Mouse (Mus musculus): ENCODE measurements around the gene Tmem135. TPM values are rescaled to one million over a fixed set of nuclear protein-coding genes. Genes with fewer than 3 reads are reported as not detected.

Gene Tmem135
- polyA plus RNA-seq, 1 experiment from 2014 or later = 41.6 TPM

DNA sequence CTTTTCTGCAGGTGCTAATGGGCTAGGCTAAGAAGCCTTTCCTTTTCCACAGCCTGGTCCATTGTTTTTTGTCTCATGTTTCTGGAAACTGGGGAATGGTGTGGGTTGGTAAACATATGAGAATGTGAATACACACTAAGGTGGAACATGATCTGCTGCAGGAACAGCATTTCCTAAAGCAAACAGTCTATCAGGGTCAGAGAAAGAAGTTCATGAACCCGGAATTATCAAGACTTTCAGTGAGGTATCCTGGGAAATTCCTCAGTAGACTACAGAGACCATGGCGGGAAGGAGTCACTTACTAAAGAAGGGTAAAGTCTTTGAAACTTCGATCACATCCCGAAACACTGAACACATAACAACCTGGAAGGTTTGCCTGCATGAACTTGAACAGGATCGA is 32.4 kb upstream of the Tmem135 start:
- Histone ChIP-seq H3K4me1 (replicated peaks; ENCODE audit: insufficient read depth, low read length) (peaks cover 9% of the 10 kb centered on the region; the same call in 1 of the 2 replicates), H3K27me3 (ENCODE audit: insufficient read depth, low read length) (no peaks in the 10 kb centered on the region), H3K4me2 (ENCODE audit: low read length) (no peak overlapping the region), H3K4me3 (replicated peaks; ENCODE audit: low read depth, low read length) (no peak overlapping the region), H3K27ac (no peak overlapping the region), H3K36me3 (ENCODE audit: insufficient read depth, low read length) (no peaks in the 10 kb centered on the region), H3K9me3 (replicated peaks; ENCODE audit: low read length) (no peaks in the 10 kb centered on the region), H3K9ac (ENCODE audit: low read depth, low read length) (no peak overlapping the region)
- ATAC-seq (replicated peaks; ENCODE audit: low FRiP score, low read depth) (no peak), DNase-seq (ENCODE audit: low spot score) (no peak)
- WGBS = 70% methylated on average over 5 of the region's 5 CpGs
- no peak for TF ChIP-seq CTCF (IDR thresholded peaks at IDR 0.05; ENCODE audit: low read depth)

DNA sequence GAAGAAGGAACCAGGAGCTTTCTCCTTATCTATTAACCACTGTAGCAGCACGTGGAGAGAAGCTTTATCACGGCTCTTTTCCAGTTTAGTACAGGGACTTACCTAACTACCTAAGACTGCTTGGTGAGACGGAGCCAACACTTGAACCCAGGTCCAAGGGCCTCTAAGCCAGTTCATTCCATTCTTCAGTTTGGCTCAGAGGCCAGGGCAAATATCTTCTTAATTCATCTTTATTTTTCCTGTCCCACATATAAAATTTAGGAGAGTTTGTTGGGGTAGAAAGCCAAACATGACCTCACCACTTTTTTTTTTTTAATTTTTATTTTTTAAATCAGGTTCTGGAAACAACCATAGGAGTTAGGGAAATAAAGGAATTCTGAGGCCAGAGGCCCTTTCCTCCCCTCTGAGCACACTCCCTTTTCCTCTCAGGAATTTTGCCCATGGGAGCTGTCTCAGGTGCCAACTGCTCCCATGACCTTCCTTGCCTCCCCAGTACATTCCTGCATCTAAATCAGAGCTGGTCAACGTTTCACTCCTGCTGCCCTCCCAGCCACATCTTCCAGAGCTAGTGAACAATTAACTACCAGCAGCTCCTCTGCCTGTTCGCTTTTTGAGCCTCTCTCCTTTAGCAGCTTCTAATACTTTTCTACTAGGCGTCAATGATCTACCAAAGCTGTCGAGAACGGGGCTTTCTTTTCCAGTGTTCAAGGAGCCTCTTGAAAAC is 30.0 kb upstream of the Tmem135 start:
- no peak overlapping the region for H3K4me3 ChIP-seq (replicated peaks; ENCODE audit: low read depth, low read length)
- H3K9ac ChIP-seq (ENCODE audit: low read depth, low read length) = no peak overlapping the region
- no peaks in the 10 kb centered on the region for H3K27me3 ChIP-seq (ENCODE audit: insufficient read depth, low read length)
- H3K36me3 ChIP-seq (ENCODE audit: insufficient read depth, low read length) = no peaks in the 10 kb centered on the region
- peaks cover 9% of the 10 kb centered on the region; the same call in 1 of the 2 replicates for H3K4me1 ChIP-seq (replicated peaks; ENCODE audit: insufficient read depth, low read length)
- WGBS = 28% methylated on average over 8 of the region's 8 CpGs
- no peak for TF ChIP-seq CTCF (IDR thresholded peaks at IDR 0.05; ENCODE audit: low read depth)
- DNase-seq (ENCODE audit: low spot score) (peak; percentile 86), ATAC-seq (replicated peaks; ENCODE audit: low FRiP score, low read depth) (peak; percentile 90)
- H3K27ac ChIP-seq = peak overlapping the region; percentile 87
- 0 out of 2 replicates have a peak overlapping the region, but pooled peaks have one; percentile 16 for H3K4me2 ChIP-seq (ENCODE audit: low read length)
- H3K9me3 ChIP-seq (replicated peaks; ENCODE audit: low read length) = no peaks in the 10 kb centered on the region

DNA sequence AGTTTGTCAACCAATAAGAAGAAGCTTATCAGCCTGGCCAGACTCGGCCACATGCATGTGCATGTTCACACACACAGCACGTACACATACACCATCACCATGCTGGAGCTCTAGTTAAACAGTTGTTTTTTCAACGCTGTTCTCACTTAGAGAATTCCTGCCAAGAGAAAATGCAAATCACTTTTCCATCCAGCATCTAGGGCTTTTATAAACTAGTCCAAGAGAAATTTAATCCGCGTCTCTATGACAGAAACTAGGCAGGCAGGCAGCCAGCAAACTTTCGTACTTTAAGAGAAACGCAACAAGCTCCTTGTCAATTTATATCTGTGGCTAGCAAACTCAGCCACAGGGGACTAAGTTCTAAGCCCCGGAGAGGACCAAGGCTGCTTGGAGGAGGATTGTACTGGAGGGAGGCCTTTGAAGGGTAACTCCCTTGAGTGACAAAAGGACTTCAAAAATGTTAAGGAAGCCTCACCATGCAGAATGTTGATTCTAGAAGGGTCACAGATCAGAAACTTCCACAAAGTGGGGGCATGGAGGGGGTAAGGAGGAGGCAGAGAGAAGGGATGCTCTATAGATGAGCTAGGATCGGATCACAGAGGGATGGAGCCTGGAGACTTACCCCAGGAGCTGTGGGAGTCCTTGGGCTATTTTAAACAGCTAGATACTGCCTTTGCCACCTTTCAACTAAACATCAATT is 29.3 kb upstream of the Tmem135 start:
- no peak for TF ChIP-seq CTCF (IDR thresholded peaks at IDR 0.05; ENCODE audit: low read depth)
- Histone ChIP-seq H3K9ac (ENCODE audit: low read depth, low read length) (no peak overlapping the region), H3K27me3 (ENCODE audit: insufficient read depth, low read length) (no peaks in the 10 kb centered on the region), H3K27ac (peak overlapping the region; percentile 87), H3K36me3 (ENCODE audit: insufficient read depth, low read length) (no peaks in the 10 kb centered on the region), H3K4me3 (replicated peaks; ENCODE audit: low read depth, low read length) (no peak overlapping the region), H3K4me2 (ENCODE audit: low read length) (no peak overlapping the region), H3K9me3 (replicated peaks; ENCODE audit: low read length) (no peaks in the 10 kb centered on the region), H3K4me1 (replicated peaks; ENCODE audit: insufficient read depth, low read length) (peaks cover 9% of the 10 kb centered on the region; the same call in 1 of the 2 replicates)
- DNase-seq (ENCODE audit: low spot score) (no peak), ATAC-seq (replicated peaks; ENCODE audit: low FRiP score, low read depth) (no peak)
- WGBS = 31% methylated on average over 9 of the region's 9 CpGs

DNA sequence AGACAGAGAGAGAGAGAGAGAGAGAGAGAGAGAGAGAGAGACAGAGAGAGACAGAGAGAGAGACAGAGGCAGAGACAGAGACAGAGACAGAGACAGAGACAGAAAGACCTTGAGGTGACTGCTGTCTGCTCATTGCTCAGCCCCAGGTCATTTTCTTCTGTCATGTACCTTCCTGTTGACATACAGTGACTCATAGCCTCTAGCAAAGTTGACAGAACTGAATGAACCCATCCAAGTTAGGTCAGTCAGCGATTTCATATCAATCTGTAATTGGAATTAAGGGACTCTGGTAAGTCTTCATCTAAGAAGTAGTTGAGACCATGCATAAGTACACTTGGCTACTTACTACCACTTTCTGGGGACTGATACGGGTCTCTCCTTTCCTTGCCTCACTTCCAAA is 27.2 kb upstream of the Tmem135 start:
- Histone ChIP-seq H3K4me3 (replicated peaks; ENCODE audit: low read depth, low read length) (no peak overlapping the region), H3K27me3 (ENCODE audit: insufficient read depth, low read length) (no peaks in the 10 kb centered on the region), H3K36me3 (ENCODE audit: insufficient read depth, low read length) (no peaks in the 10 kb centered on the region), H3K9ac (ENCODE audit: low read depth, low read length) (no peak overlapping the region), H3K4me2 (ENCODE audit: low read length) (no peak overlapping the region), H3K4me1 (replicated peaks; ENCODE audit: insufficient read depth, low read length) (peaks cover 9% of the 10 kb centered on the region), H3K9me3 (replicated peaks; ENCODE audit: low read length) (no peaks in the 10 kb centered on the region), H3K27ac (no peak overlapping the region)
- ATAC-seq (replicated peaks; ENCODE audit: low FRiP score, low read depth) (no peak), DNase-seq (ENCODE audit: low spot score) (no peak)
- TF ChIP-seq CTCF (IDR thresholded peaks at IDR 0.05; ENCODE audit: low read depth) = no peak
- 98% methylated on average over 2 of the region's 2 CpGs for WGBS

DNA sequence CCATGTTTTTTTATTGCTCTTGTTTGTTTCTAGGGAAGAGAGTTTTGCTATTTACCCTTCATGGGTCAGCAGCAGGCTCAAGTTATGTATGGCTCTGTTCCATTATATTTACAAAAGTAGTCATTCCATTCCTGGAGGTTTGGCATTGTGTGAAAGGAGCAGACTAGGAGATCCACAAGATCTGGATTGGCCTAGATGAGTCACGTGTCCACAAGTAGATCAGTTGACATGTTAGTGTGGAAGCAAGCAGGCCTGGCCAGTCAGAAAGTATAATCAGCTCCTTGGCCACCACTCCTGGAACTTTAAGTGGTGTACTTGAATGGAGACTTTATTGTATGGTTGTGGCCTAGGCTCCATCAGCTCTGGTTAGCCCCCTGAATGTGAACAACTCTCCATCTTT is 25.3 kb upstream of the Tmem135 start:
- DNase-seq (ENCODE audit: low spot score) (no peak), ATAC-seq (replicated peaks; ENCODE audit: low FRiP score, low read depth) (peak; percentile 20; the same call in 1 of the 2 replicates)
- H3K9me3 ChIP-seq (replicated peaks; ENCODE audit: low read length) = no peaks in the 10 kb centered on the region
- H3K4me1 ChIP-seq (replicated peaks; ENCODE audit: insufficient read depth, low read length) = peaks cover 9% of the 10 kb centered on the region
- WGBS = 73% methylated on average over 1 of the region's 1 CpGs
- no peaks in the 10 kb centered on the region for H3K27me3 ChIP-seq (ENCODE audit: insufficient read depth, low read length)
- H3K4me2 ChIP-seq (ENCODE audit: low read length) = no peak overlapping the region
- TF ChIP-seq CTCF (IDR thresholded peaks at IDR 0.05; ENCODE audit: low read depth) = no peak
- H3K9ac ChIP-seq (ENCODE audit: low read depth, low read length) = no peak overlapping the region
- H3K27ac ChIP-seq = peak overlapping the region; percentile 56
- no peak overlapping the region for H3K4me3 ChIP-seq (replicated peaks; ENCODE audit: low read depth, low read length)
- no peaks in the 10 kb centered on the region for H3K36me3 ChIP-seq (ENCODE audit: insufficient read depth, low read length)

DNA sequence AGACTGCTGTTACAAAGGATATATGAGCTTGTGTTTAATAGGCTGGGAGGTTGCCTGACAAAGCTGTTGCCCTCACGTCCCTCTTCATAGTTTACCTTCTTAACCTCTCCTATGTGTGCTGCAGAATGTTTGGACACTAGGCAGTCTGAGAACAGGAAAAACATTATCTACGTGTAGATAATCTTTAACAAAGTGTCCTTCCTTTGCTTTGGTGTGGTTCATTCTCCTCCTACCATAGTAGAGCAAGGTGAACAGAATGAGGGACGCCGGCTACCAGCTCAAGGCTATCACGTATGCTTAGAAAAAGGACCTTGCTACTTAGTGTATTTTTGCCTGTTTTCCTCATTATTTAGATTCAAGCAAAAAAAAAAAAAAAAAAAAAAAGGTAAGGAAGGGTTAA is 24.8 kb upstream of the Tmem135 start:
- ATAC-seq (replicated peaks; ENCODE audit: low FRiP score, low read depth) = 0 out of 2 replicates have a peak, but pooled peaks have one; percentile 45
- 62% methylated on average over 5 of the region's 5 CpGs for WGBS

More for the DNA sequence above, 24.8 kb upstream of the Tmem135 start:
- no peak overlapping the region for H3K9ac ChIP-seq (ENCODE audit: low read depth, low read length)
- no peak for TF ChIP-seq CTCF (IDR thresholded peaks at IDR 0.05; ENCODE audit: low read depth)
- H3K27ac ChIP-seq = peak overlapping the region; percentile 56; the same call in 1 of the 2 replicates
- no peak for DNase-seq (ENCODE audit: low spot score)
- H3K27me3 ChIP-seq (ENCODE audit: insufficient read depth, low read length) = no peaks in the 10 kb centered on the region
- H3K4me3 ChIP-seq (replicated peaks; ENCODE audit: low read depth, low read length) = no peak overlapping the region
- H3K36me3 ChIP-seq (ENCODE audit: insufficient read depth, low read length) = no peaks in the 10 kb centered on the region
- H3K9me3 ChIP-seq (replicated peaks; ENCODE audit: low read length) = no peaks in the 10 kb centered on the region
- H3K4me1 ChIP-seq (replicated peaks; ENCODE audit: insufficient read depth, low read length) = peaks cover 8% of the 10 kb centered on the region
- H3K4me2 ChIP-seq (ENCODE audit: low read length) = no peak overlapping the region

Data from kidney, postnatal 0 days (tissue).